Mouse (Mus musculus) CD4-positive, CD25-positive, alpha-beta regulatory T cell, adult 4 months (primary cell): ENCODE results near the gene Mink1. TPM values are rescaled to one million over a fixed set of nuclear protein-coding genes. Genes with fewer than 3 reads are reported as not detected.

Source experiments
- ATAC-seq: one replicate; pipeline ENCODE4 v1.8.0; 2017
- polyA plus RNA-seq, 2 experiments: library from polyadenylated mRNA; unstranded; fragments of 100-300 nt; shearing (Covaris generic); gene quantifications; one replicate each; pipeline ENCODE4 v1.2.1; 2017

The Mink1 gene
- polyA plus RNA-seq, 2 experiments from 2014 or later: 5.6 to 8.4 TPM

DNA sequence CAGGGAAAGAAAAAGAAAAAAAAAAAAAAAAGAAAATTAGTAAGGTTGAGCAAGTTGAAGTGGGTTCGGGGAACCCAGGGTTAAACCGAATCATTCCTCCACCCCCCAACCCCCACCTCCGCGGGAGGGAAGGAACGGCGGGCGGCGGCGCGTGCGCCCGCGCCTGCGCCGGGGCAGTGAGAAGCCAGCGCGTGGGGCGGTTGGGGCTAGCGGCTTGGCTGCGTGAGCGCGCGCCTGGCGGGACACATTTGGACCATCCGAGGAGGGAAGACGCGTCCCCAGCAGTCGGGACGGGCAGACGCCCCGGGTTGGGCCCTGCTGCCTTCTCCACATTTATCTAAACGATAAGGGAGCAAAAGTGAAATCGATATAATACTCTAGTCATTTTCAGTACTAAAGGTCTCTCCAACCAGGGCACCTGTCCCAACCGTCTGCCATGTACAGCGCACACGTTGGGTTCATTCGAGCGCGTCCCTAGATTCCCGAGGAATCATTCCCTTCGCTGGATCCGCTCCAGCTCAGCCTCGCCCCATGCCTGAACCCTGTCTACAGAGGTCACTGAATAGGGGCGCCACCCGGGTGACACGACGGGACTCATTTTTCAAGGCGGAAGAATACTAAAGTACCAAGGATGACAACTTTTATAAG is 92.4 kb downstream of the Mink1 start:
- ATAC-seq: peak; percentile 32

DNA sequence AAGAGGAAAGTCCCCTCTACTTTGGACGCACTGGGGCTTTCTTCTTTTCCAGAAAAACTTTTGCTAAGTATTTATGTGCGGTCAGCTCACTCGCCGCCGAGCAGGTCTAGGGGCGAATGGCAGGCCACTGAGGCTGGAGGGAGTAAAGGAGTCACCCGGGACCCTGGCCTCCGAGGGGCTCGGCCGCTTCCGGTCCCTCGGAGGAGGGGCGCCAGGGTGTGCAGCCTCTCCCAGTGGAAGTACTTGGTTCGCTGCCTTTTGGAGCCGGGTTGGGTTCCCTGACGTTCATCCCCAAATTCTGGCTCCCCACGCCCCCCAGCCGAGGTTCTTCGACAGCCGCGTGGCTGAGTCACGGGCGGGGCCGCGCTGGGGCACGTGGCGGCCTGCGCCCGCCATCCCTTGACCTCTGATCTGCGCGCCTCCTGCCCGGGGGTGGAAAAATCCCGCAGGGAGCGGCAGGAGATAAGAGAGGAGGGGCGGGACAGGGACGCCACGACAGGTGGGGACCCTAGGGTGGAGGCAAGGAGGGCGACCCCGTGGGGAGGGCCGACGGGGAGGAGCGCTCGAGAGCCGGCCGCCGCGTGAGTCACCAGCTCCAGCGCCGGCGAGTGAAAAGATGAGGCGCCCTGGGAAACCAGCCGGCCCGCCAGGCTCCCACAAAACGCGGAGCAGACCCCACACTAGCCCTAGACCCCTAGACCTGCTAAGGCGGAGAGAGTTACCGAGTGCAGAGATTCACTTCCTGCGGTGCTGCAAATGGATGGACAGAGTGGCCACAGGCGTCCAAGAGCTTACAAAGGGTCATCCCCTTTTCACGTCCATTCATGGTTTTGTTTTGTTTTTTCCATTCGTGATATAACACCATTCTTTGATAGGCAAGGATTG is 93.1 kb downstream of the Mink1 start:
- ATAC-seq: no peak

DNA sequence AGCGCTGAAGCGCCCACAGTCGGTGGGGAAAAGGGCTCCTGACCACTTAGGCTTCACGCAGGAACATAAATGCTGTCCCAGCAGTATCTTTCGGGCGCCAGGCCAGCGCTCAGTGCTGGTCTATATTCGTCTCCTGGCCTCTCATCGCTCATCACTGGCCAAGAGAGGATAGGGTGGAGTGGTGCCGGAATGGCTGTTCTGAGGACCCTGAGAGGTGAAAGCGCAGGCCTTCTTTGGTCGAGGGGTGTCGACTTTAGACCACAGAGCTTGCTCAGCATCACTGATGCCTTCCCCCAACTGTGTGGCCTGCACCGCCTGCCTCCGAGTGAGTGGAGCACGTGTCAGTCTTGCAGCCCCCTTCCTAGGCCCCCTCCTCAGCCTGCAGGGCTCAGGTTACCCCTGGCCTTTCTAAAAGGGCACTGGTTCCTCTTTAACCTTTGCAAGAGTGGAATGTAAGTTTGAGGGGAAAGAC is 93.8 kb downstream of the Mink1 start:
- no peak for ATAC-seq

DNA sequence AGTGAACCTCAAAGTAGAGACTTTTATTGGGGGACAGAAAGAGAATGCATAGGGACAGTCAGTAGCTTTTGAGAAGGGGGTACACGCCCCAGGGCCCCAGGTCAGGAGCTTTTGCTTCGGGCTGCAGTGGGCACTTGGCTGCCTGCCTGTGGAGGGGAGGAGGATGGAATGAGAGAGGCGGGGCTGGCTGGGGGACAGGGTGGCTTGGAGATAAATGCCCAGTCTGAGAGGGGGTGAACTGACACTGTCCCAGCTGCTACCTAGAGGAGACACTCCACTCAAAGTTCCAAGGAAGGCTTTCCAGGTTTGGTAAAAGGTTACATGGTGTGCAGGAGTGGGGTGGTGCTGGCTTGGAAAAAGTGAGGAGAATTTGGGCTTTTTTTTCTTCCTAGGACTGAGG is 94.3 kb downstream of the Mink1 start, which contains the start of gene Eno3:
Gene Eno3, plus strand, starts transcription at position 239 of the 400 bp plus-strand sequence.
- ATAC-seq: no peak

DNA sequence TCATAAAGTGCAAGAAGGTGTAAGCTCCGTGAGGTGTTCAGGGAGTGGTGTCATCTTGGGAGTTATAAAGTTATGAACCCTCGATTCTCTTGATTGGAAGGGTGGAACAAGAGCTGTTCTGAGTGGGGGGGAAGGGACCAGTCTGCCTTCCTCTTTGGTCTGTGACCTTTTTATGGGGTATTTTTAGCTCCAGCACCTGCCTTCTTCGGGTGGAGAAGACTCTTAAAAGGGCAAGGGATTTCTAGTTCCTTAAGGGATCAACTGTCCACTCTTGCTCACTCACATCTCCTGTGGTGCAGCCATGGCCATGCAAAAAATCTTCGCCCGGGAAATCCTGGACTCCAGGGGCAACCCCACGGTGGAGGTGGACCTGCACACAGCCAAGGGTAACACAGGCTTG is 94.9 kb downstream of the Mink1 start:
- no peak for ATAC-seq

DNA sequence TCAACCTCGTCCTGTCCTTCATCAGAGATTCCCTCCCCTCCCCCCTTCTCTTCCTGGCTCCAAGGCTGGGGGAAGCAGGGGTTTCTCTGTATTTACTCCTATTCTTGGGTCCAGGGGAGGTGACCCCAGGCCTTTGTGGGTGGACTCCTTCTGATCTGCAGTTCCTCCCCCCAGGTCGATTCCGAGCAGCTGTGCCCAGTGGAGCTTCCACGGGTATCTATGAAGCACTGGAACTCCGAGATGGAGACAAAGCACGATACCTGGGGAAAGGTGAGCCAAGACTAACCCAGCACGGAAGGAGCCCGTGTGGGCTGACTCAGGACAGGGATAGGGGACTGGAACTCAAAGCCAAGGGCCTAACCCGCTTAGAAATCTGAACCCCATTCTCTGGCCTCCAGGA is 95.3 kb downstream of the Mink1 start:
- ATAC-seq: no peak

DNA sequence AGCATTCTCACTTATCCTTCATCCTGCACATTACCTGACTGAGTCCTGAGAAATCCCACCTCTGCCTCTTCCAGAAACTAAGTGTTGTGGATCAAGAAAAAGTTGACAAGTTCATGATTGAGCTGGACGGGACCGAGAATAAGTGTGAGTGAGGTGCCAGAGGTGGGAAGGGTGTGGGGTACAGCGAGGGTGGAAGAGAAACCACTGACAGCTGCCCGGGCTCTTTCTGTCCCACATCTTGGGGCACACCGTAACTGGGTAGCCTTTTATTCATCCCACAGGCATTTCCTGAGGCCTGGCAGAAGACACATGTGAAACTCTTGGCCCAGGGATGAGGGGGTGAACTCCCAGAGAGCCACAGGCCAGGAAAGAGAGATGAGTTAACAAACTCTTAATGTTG is 95.8 kb downstream of the Mink1 start:
- no peak for ATAC-seq

DNA sequence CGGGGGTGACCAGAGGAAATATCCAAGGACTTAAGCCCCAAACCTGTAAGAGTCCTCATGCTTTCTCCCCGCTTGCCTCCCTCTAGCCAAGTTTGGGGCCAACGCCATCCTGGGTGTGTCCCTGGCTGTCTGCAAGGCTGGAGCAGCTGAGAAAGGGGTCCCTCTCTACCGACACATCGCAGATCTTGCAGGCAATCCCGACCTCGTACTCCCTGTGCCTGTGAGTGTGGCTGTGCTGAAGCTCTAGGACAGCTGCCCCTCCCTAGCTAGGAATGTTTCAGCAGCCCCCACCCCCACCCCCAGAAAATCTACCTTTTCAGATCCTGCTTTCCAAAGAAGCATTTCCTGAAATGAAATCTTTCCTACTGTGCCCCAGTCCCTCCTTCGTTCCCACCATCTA is 96.3 kb downstream of the Mink1 start:
- no peak for ATAC-seq

DNA sequence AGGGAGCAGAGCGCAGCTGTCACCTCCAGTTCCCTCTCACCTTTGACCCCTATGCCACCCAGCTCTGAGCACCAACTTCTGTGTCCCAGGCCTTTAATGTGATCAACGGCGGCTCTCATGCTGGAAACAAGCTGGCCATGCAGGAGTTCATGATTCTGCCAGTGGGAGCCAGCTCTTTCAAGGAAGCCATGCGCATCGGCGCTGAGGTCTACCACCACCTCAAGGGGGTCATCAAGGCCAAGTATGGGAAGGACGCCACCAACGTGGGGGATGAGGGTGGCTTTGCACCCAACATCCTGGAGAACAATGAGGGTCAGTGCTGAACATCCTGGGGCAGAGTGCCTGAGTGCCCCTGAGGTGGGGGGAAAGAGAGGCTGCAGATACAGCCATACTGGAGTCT is 97.9 kb downstream of the Mink1 start:
- ATAC-seq: no peak

DNA sequence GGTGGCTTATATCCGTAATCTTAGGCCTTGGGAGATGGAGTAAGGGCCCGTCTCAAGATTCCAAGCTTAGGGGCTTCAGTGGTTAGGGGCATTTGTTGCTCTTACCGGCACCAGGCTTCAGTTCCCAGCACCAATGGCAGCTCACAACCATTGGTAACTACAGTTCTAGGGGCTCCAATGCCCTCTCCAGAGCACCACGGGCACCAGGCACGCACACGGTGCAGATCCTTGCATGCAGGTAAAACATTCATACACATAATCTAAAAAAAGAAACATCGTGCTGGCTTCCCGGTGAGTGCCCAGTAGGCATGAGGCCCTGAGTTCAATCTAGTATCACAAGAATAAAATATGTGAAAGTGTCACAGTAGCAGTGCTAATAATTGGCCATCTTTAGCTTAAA is 100.4 kb downstream of the Mink1 start:
- no peak for ATAC-seq

DNA sequence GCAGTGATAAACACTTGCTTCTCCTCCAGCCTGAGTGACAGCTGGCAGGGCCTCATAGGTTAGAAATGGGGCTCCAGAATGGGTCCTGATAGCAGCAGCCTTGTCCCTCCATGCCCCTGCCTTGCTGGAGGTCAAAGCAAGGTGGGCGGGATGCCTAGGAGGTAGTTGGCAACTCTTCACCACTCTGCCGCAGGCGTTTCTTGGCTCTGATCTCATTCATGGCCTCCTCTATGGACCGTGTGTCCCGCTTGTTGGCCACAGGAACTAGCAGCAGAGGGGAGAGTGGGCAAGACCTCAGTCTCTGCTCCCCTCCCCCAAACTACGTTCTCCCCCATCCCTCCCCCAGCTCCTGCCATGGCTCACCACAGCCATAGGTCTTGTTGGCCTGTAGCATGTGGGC is 101.3 kb downstream of the Mink1 start:
- no peak for ATAC-seq

Other genes starting within 250 kb of the Mink1 start
- not detected for gene Alox12e, start 240.3 kb upstream of the Mink1 start, polyA plus RNA-seq
- not detected for gene Alox15, start 210.8 kb upstream of the Mink1 start, polyA plus RNA-seq
- 1 to 10 TPM; 4.4 to 7.7 TPM for gene Pelp1, start 152.8 kb upstream of the Mink1 start, polyA plus RNA-seq
- 10 to 100 TPM; 47.0 to 64.1 TPM for gene Arrb2, start 130.2 kb upstream of the Mink1 start, polyA plus RNA-seq
- 10 to 100 TPM; 84.3 to 85.7 TPM for gene Med11, start 111.0 kb upstream of the Mink1 start, polyA plus RNA-seq
- not detected for gene Zmynd15, start 103.4 kb upstream of the Mink1 start, polyA plus RNA-seq
- under 1 TPM; 0.43 to 0.87 TPM for gene Cxcl16, start 102.9 kb upstream of the Mink1 start, polyA plus RNA-seq
- 1 to 10 TPM in 1 of 2 experiments, under 1 TPM in 1; 1.00 to 2.5 TPM for gene Tm4sf5, start 57.6 kb upstream of the Mink1 start, polyA plus RNA-seq
- gene Vmo1, start 48.3 kb upstream of the Mink1 start, polyA plus RNA-seq: not detected
- not detected for gene Gltpd2, start 43.7 kb upstream of the Mink1 start, polyA plus RNA-seq
- 100 to 1,000 TPM; 378 to 439 TPM for gene Psmb6, start 37.5 kb upstream of the Mink1 start, polyA plus RNA-seq
- not detected for gene Gm40193, start 29.9 kb upstream of the Mink1 start, polyA plus RNA-seq
- 1 to 10 TPM; 2.7 to 3.9 TPM for gene Pld2, start 22.8 kb upstream of the Mink1 start, polyA plus RNA-seq
- under 1 TPM in 1 of 2 experiments, not detected in 1; 0.71 TPM for gene 4930544D05Rik, start 53.0 kb downstream of the Mink1 start, polyA plus RNA-seq
- 1 to 10 TPM; 1.4 to 2.1 TPM for gene Chrne, start 56.3 kb downstream of the Mink1 start, polyA plus RNA-seq
- under 1 TPM; 0.39 to 0.43 TPM for gene Gp1ba, start 76.2 kb downstream of the Mink1 start, polyA plus RNA-seq
- gene Rnf167, start 84.4 kb downstream of the Mink1 start, polyA plus RNA-seq: 100 to 1,000 TPM; 389 to 496 TPM
- 100 to 1,000 TPM in 1 of 2 experiments, 10 to 100 TPM in 1; 84.0 to 102 TPM for gene Slc25a11, start 84.6 kb downstream of the Mink1 start, polyA plus RNA-seq
- gene Pfn1, start 91.8 kb downstream of the Mink1 start, polyA plus RNA-seq: 1,000 to 10,000 TPM; 2,750 to 3,189 TPM
- 10 to 100 TPM; 32.6 to 32.7 TPM for gene Eno3, start 94.3 kb downstream of the Mink1 start, polyA plus RNA-seq
- 100 to 1,000 TPM; 126 to 132 TPM for gene Spag7, start 106.5 kb downstream of the Mink1 start, polyA plus RNA-seq
- gene Camta2, start 125.2 kb downstream of the Mink1 start, polyA plus RNA-seq: 10 to 100 TPM; 12.2 to 15.8 TPM
- gene Inca1, start 137.3 kb downstream of the Mink1 start, polyA plus RNA-seq: 1 to 10 TPM in 1 of 2 experiments, under 1 TPM in 1; 0.30 to 1.2 TPM
- gene Kif1c, start 137.7 kb downstream of the Mink1 start, polyA plus RNA-seq: 1 to 10 TPM; 1.0 to 1.1 TPM
- gene Zfp3, start 201.3 kb downstream of the Mink1 start, polyA plus RNA-seq: 1 to 10 TPM; 4.0 to 5.3 TPM
- gene Scimp, start 249.7 kb downstream of the Mink1 start, polyA plus RNA-seq: under 1 TPM in 1 of 2 experiments, not detected in 1; 0.81 TPM